Mouse (Mus musculus) brain, embryonic 18.5 days (tissue): Measurements from ENCODE around the gene Gsn.

Source experiments
- DNase-seq: peaks from one replicate; pipeline ENCODE4 v3.0.0-alpha.2; 2012; ENCODE audit warnings: low read depth, low spot score

The Gsn gene

DNA sequence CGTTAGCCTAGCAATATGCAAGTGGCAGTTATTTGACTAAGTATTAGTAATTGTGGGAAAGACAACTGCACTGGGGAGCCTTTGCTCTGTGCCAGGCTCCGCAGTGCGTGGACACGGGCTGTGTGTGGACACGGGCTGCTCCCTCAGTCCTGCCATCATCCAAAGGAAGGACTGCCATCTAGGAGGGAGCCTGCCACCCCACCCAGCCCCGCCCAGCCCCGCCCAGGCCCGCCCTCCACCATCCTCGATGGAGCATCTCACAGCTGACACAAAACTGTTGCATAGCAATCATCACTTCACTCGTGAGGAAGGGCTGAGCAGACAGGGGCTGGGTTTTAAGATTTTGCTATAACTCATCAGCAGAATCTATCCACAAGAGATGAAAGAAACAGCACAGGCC is 69.8 kb downstream of the Gsn start:
- no peak for DNase-seq

DNA sequence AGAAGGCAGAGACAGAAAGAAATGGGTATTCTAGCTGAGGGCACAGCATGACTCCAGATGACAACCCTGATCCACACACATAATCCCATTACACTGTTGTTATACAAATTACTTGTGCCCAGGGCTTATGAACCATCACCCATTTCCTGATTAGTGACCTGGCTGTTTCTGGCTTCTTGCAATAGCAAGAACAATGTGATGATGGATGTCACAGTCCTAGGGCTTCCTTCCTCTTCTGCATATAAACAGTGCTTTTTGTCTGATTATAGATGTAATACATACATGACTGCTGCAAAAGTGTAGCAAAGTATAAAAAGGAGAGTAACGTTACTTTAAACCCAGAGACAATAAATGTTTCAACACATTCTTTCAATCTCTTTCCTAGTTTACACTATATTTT is 70.8 kb downstream of the Gsn start:
- no peak for DNase-seq

DNA sequence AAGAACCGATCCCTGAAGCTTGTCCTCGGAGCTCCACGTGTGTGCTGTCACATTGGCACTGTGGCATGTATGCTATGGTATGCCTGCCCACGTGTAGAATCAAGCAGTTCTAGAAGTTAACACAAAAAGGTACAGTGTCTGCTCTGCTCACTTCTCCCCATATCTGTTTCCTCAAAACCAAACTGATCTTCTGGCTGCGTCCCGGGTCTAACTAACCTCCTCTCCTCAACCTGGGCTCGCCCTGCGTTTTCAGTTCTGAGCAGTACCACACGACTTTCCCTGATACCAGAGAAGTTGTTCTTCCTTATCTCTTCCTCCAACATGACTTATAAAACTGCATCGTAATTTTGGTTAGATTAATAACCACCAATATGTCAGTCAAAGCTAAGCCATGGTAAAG is 71.4 kb downstream of the Gsn start:
- no peak for DNase-seq

DNA sequence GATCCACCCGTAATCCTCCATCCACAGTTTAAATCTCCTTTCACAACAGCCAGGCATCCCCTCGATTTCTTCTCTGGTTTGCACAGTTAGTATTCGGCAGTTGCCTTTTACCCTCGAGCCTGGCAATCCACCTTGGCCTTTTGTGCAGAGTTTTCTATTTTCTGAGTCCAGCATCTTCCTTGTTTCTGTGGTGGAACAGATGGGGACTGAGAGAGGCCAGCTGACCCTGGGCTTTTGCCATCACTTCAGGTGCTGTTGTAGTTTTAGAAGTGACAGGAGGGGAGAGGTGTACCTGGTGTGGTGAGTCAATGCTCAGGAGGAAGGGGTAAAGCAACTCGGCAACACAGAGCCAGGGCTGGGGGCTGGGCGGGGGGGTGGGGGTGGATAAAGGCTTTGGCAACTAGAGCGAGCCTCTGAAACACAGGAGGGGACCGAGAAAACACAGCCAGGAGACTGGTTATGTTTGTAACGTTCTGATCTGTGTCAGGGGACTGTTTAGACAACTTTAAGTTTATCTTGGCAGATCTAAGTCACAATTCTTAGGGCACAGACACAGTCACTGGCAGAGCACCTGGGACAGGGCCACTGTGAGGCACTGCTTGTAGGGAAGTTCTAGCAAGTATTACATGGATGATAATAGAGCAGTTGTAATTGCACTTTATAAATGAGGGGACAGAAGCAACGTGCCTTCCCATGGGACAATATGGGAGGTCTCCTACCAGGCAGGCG is 72.0 kb downstream of the Gsn start:
- DNase-seq = no peak

- no peak for DNase-seq
Measured at GRCm38 (mm10) chr2:35329061-35329460, 72.9 kb downstream of the Gsn start.

- no peak for DNase-seq
Measured at GRCm38 (mm10) chr2:35331205-35331604, 75.0 kb downstream of the Gsn start.

GRCm38 (mm10) chr2:35333670-35334069 is 77.5 kb downstream of the Gsn start:
- no peak for DNase-seq

DNA sequence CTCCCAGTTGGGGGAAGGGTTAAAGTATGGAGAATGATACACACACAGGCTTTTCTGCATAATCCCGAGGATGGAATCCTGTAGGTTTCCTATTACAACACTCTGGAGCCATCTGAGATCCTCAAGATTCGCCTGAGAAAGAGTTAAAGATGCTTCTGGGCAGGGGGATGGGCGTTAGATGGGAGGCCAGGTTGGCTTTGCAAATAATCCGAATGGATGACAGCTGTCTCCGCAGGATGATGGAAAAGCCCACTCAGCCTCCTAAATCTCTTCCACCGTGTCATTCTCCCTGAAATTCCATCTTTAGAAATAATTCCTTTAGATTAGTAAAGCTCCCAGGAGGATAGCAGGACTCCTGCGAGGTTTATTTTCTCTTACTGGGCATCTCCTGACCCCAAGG is 79.4 kb downstream of the Gsn start:
- no peak for DNase-seq

GRCm38 (mm10) chr2:35336388-35337280 is 80.5 kb downstream of the Gsn start, which contains the start of gene Stom:
TSS of gene Stom (minus strand) at chr2:35336976.
- DNase-seq = peak; percentile 90

DNA sequence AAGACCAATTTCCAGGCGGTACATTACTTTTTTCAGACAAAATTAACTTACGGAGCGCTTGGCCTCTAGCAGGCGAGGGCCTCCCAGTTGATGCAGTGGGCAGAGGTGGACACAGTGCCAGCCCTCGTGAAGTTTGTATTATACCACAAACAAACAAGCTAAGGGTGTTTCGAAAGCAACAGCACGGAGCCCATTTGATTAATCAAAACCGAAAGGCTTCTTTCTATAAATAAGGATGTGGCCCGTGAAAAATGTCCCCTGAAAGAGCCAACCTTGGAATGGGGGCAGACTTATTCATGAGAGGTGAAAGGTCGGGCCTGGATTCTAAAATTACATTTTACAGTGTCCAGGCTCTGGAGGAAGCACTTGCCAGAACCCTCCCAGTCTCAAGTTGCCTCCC is 81.2 kb downstream of the Gsn start:
- DNase-seq = no peak

DNA sequence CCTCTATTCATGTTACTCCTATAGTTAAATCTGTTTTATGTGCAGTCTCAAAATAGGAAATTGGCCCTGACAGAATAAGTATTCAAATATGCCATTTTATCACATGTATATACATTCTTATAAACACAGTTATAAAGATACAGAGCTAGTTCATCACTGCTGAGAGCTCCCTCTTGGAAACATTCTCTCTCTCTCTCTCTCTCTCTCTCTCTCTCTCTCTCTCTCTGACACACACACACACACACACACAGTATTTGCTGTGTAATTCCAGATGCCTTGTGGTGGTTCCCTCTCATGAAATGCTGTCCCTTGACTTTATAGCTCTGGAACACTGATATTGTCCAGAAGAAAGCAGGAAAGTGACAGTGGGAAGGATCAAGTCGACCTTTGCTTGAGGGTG is 81.9 kb downstream of the Gsn start:
- no peak for DNase-seq

GRCm38 (mm10) chr2:35338707-35339106 is 82.5 kb downstream of the Gsn start:
- DNase-seq = no peak

DNA sequence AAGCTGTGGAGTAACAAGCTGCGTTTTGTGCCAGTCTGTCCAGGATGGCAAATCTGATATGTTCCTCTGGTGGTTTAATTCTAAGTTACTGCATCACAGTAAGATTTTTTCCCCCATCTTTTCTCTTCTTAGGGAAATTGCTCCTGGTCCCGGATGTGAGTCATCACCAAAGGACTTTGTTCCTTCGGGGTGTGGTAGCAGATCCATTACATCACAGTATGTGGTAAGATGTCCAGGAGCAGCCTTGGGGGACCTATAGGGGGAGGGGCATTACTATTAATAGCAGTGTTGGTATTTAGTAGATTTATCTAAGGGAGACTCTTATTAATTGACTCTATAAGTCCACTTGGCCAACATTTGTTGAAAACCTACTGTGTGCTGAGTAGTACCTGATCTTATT is 86.4 kb downstream of the Gsn start:
- no peak for DNase-seq

GRCm38 (mm10) chr2:35345984-35346383 is 89.8 kb downstream of the Gsn start:
- no peak for DNase-seq

DNA sequence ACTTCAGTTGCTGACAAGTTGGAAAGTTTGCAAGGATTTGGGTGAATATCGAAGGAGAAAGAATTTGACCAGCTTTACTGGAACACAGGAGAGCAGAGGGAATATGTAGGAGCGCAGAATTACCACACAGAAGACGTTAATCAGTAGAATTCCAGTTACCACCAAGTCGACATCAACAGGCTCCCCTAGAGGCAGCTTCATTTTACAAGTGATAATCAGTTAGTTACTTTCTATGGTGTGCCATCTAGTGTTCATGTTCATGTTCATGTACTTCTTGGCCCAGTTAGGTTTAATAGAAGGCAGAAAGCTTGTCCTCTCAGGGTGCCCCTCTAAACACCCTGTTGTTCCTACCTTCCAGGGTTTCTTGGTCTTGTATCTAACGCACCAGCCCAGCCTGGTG is 93.0 kb downstream of the Gsn start:
- DNase-seq = no peak
